Mouse (Mus musculus): ENCODE measurements around the gene Gm904. TPM values are rescaled to one million over a fixed set of nuclear protein-coding genes. Genes with fewer than 3 reads are reported as not detected.
"Not testable (repeated sequence)": the region's sequence is repeated elsewhere in the genome, so short reads cannot be mapped to it uniquely, and the experiment has no call there.

Gm904 gene
- polyA plus RNA-seq (2012; ENCODE audit: insufficient read depth, insufficient read length, missing spikeins) = not detected in 2 replicates

DNA sequence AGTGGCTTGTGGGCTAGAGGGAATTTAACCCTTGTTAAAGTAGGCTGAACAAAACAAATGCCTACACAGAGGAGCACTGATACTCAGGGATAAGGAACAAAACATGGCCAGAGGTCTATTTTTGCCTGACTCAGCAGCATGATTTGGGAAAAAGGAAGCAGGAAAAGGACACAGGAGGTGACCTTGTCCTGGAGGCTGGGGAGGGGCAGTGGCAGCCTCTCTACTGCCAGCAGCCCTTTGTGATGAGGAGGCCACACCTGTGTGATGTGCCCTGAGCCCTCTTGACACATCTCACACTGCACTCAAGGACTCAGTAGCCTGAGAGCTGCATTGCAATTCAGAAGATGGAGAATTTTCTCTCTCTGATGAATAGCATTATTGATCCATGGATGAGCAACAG lies at the start of gene Gm904:
Gm904 (plus strand) TSS at position 301 of the 400 bp plus-strand sequence.
- not testable (repeated sequence) for H3K27ac ChIP-seq (replicated peaks; ENCODE audit: low read depth, low read length); H3K4me3 ChIP-seq (ENCODE audit: insufficient read depth, low read depth, low read length)

DNA sequence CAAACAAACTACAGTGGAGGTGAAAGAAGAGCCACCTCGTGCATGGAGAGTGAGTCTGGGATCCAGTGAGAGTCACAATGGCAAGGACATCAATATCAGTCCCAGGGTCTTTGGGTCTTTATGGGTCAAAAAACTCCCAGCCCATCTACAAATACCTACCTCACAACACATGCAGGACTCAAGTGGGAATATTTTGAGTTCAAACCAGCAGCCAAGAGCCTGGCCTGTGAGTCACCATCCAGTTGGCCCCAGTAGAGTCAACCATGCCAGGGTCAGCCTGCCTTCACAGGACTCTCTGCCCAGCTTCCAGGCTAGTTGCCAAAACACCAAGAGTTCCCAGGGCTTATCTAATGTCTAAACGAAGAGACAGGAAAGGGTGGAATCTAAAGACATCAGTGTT lies 5.7 kb downstream of the Gm904 start:
- not testable (repeated sequence) for H3K4me3 ChIP-seq (ENCODE audit: insufficient read depth, low read depth, low read length); H3K27ac ChIP-seq (replicated peaks; ENCODE audit: low read depth, low read length); H3K4me1 ChIP-seq (ENCODE audit: control insufficient read depth, insufficient read depth, insufficient read length, low read length)

More for the DNA sequence above, at the start of gene Gm904:
- H3K4me1 ChIP-seq (ENCODE audit: control insufficient read depth, insufficient read depth, insufficient read length, low read length) = not testable (repeated sequence)

Other genes starting within 250 kb of the Gm904 start
- 8.1 and 8.5 TPM in 2 replicates for gene Fbxw17, start 225.4 kb upstream of the Gm904 start, polyA plus RNA-seq (2012; ENCODE audit: insufficient read depth, insufficient read length, missing spikeins)
- gene Gm47429, start 199.3 kb upstream of the Gm904 start, polyA plus RNA-seq (2012; ENCODE audit: insufficient read depth, insufficient read length, missing spikeins) = not detected in 2 replicates
- not detected in 2 replicates for gene Nutm2, start 175.9 kb upstream of the Gm904 start, polyA plus RNA-seq (2012; ENCODE audit: insufficient read depth, insufficient read length, missing spikeins)
- not detected in 2 replicates for gene Gm8765, start 55.1 kb downstream of the Gm904 start, polyA plus RNA-seq (2012; ENCODE audit: insufficient read depth, insufficient read length, missing spikeins)